Mouse (Mus musculus): ENCODE results near the gene Olfr794.

DNA sequence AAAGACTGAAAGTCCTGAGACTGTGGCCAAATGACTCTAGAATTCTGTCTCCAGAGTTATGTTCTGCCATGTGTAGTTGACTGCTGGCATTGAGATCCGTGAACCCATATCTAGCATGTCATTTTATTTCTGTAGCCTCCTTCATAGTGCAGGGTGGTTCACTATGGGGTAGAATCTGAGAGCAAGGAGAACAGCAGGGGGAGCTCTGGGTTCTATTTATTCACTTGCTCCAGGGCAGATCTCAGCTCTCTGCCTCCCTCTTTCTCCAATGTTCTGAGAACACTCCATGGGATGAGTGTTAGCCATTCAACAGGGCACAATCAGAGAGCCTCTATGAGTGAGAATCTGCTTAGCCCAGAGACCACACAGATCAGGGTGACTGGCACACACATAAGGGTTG lies 18.1 kb upstream of the Olfr794 start:
- TF ChIP-seq MAFK (IDR thresholded peaks at IDR 0.05; ENCODE audit: insufficient read depth, low read depth, low read length) (no peak), ZNF384 (IDR thresholded peaks at IDR 0.05; ENCODE audit: low read depth, low read length) (no peak), HCFC1 (IDR thresholded peaks at IDR 0.05; ENCODE audit: borderline replicate concordance, insufficient read depth, low read length) (no peak), ZC3H11A (IDR thresholded peaks at IDR 0.05; ENCODE audit: borderline replicate concordance, low read depth, low read length) (no peak; the same call in 1 of the 2 replicates), CHD2 (IDR thresholded peaks at IDR 0.05; ENCODE audit: low read depth, low read length) (no peak)
